Mouse (Mus musculus) lung, postnatal 0 days (tissue): Measurements from ENCODE around the gene Samd1.

ENCODE experiments used
- CTCF ChIP-seq: IDR thresholded peaks from 2 replicates; pipeline ENCODE4 v1.5.1; 2016; ENCODE audit warnings: antibody characterized with exemption, mild to moderate bottlenecking
- EP300 ChIP-seq: IDR thresholded peaks from 2 replicates; pipeline ENCODE4 v1.6.1; 2016; ENCODE audit warnings: antibody characterized with exemption, mild to moderate bottlenecking, control low read depth

- TF ChIP-seq CTCF, result no peak
- no peak for TF ChIP-seq EP300
These were observed 25.8 kb upstream of the Samd1 start for GRCm38 (mm10) chr8:83971661-83972060.
